ENCODE assay signal across 9 mouse cellular contexts in genomic region chr7:143757027-143757390, GRCm38 (mm10). TPM values are rescaled to one million over a fixed set of nuclear protein-coding genes. Genes with fewer than 3 reads are reported as not detected.
DNase-seq lines count a peak whose midpoint lies in the region; ATAC-seq and TF ChIP-seq lines count a peak whose summit lies in the region.
"Had no signal": no experiment of that assay in that cellular context is flagged by ENCODE, and none has a peak within 500 bp of the region (broad histone marks: within the 10 kb centered on the region; RNA-seq: fewer than 3 reads in every experiment).

No protein-coding gene starts in this region.

- peak overlapping the region; percentile 66 for H3K4me2 ChIP-seq in forebrain, embryonic 14.5 days (ENCODE audit: low read length)

- WGBS in forebrain, embryonic 14.5 days = 2% methylated on average over 15 of the region's 15 CpGs

- H3K27me3 ChIP-seq in MEL (ENCODE audit: control insufficient read depth in 1 of 2, insufficient read depth in 2 of 2, low read length in 2 of 2) = no peaks in the 10 kb centered on the region; a peak in 1 of 4 replicates
- H3K27me3 ChIP-seq in forebrain, embryonic 14.5 days (replicated peaks; ENCODE audit: control insufficient read depth, insufficient read depth, low read length) = peaks cover 6% of the 10 kb centered on the region; the same call in 1 of the 2 replicates

- peak; percentile 92 for DNase-seq in MEL (ENCODE audit: low read depth, low spot score)
- DNase-seq in forebrain, embryonic 14.5 days (ENCODE audit: low spot score) = peak; percentile 90
- peak; percentile 73 for DNase-seq in heart, postnatal 4 days
- DNase-seq in layer of hippocampus, adult 9-11 months = peak; percentile 75
- DNase-seq in lung, postnatal 10 days = peak; percentile 92
- peak; percentile 49 for DNase-seq in retina, postnatal 7 days (ENCODE audit: low read depth, low spot score)
- peak; percentile 89 for DNase-seq in thymus, postnatal 4 days

- TF ChIP-seq POLR2A in MEL (IDR thresholded peaks at IDR 0.05; ENCODE audit: control insufficient read depth in 1 of 2, insufficient read depth in 1 of 2, low read depth in 1 of 2, low read length in 2 of 2, poor library complexity in 1 of 2) = peak; percentile 63 to 92

- H3K4me3 ChIP-seq in MEL (ENCODE audit: control insufficient read depth in 1 of 2, insufficient read depth in 1 of 2, low read depth in 2 of 2, low read length in 2 of 2) = peak overlapping the region; percentile 39 to 47
- H3K4me3 ChIP-seq in forebrain, embryonic 14.5 days (ENCODE audit: low read depth, low read length) = peak overlapping the region; percentile 28

- no peaks in the 10 kb centered on the region for H3K9me3 ChIP-seq in MEL (replicated peaks; ENCODE audit: insufficient read depth, low read length)
- no peaks in the 10 kb centered on the region for H3K9me3 ChIP-seq in forebrain, embryonic 14.5 days (replicated peaks; ENCODE audit: control insufficient read depth, low read length)

- H3K27ac ChIP-seq in MEL (ENCODE audit: control insufficient read depth, low read depth, low read length) = peak overlapping the region; percentile 5; the same call in 1 of the 2 replicates
- H3K27ac ChIP-seq in forebrain, embryonic 14.5 days (ENCODE audit: low read depth, low read length) = no peak overlapping the region

- TF ChIP-seq CTCF in MEL (IDR thresholded peaks at IDR 0.05 in 2 of 3, conservative IDR thresholded peaks at IDR 0.05 in 1 of 3; ENCODE audit: control insufficient read depth in 1 of 3, insufficient read depth in 1 of 3, low read depth in 2 of 3, low read length in 3 of 3, poor library complexity in 1 of 3, severe bottlenecking in 1 of 3) = no peak; a peak in 1 of 6 replicates

- ATAC-seq in cerebellum, adult (ENCODE audit: insufficient number of reproducible peaks, low FRiP score, low TSS enrichment) = peak; percentile 53; the same call in 1 of the 2 replicates
- peak; percentile 92 for ATAC-seq in forebrain, embryonic 14.5 days

- no peak for TF ChIP-seq EP300 in MEL (IDR thresholded peaks at IDR 0.05; ENCODE audit: low read depth in 1 of 2, low read length in 2 of 2)

- peaks cover 0 to 12% of the 10 kb centered on the region in 2 experiments; a peak in 2 of 4 replicates for H3K36me3 ChIP-seq in MEL (ENCODE audit: control insufficient read depth in 1 of 2, insufficient read depth in 2 of 2, low read length in 2 of 2)
- H3K36me3 ChIP-seq in forebrain, embryonic 14.5 days (ENCODE audit: control insufficient read depth, insufficient read depth, low read length) = no peaks in the 10 kb centered on the region

- peak overlapping the region; percentile 69 for H3K9ac ChIP-seq in MEL (ENCODE audit: control insufficient read depth, low read depth, low read length, poor library complexity, severe bottlenecking)
- peak overlapping the region; percentile 13; the same call in 1 of the 2 replicates for H3K9ac ChIP-seq in forebrain, embryonic 14.5 days (ENCODE audit: low read length)

- peaks cover 2 to 24% of the 10 kb centered on the region in 2 experiments; a peak in 3 of 4 replicates for H3K4me1 ChIP-seq in MEL (ENCODE audit: control insufficient read depth in 1 of 2, insufficient read depth in 2 of 2, low read length in 2 of 2)
- peaks cover 7% of the 10 kb centered on the region; the same call in 1 of the 2 replicates for H3K4me1 ChIP-seq in forebrain, embryonic 14.5 days (ENCODE audit: control insufficient read depth, insufficient read depth, low read length)

- TF ChIP-seq RAD21 in MEL (IDR thresholded peaks at IDR 0.05; ENCODE audit: low read depth, low read length) = no peak

- no peaks in the 10 kb centered on the region; the same call in 1 of the 2 replicates for H3K79me2 ChIP-seq in MEL (ENCODE audit: control insufficient read depth, insufficient read depth, low read length, poor library complexity)

TF ChIP-seq in MEL, 35 proteins besides CTCF, POLR2A, EP300 and RAD21:
- TF ChIP-seq USF1 (IDR thresholded peaks at IDR 0.05; ENCODE audit: low read depth, low read length) = peak; percentile 44; the same call in 1 of the 2 replicates
- TF ChIP-seq TAL1 (IDR thresholded peaks at IDR 0.05; ENCODE audit: low read length) = no peak
- TF ChIP-seq ZKSCAN1 (IDR thresholded peaks at IDR 0.05; ENCODE audit: low read depth, low read length) = no peak
- peak; percentile 96 for TF ChIP-seq MXI1 (IDR thresholded peaks at IDR 0.05; ENCODE audit: low read depth, low read length)
- TF ChIP-seq CHD1 (IDR thresholded peaks at IDR 0.05; ENCODE audit: low read depth, low read length) = no peak
- TF ChIP-seq MAX (IDR thresholded peaks at IDR 0.05; ENCODE audit: low read length) = peak; percentile 97
- peak; percentile 60 for TF ChIP-seq TBP (IDR thresholded peaks at IDR 0.05; ENCODE audit: low read depth, low read length)
- no peak for TF ChIP-seq TCF12 (IDR thresholded peaks at IDR 0.05; ENCODE audit: low read depth, low read length)
- no peak for TF ChIP-seq UBTF (IDR thresholded peaks at IDR 0.05; ENCODE audit: borderline replicate concordance, insufficient read depth, low read depth, low read length)
- TF ChIP-seq CHD2 (IDR thresholded peaks at IDR 0.05; ENCODE audit: low read length) = no peak
- TF ChIP-seq MAZ (IDR thresholded peaks at IDR 0.05; ENCODE audit: low read depth, low read length) = 0 out of 2 replicates have a peak, but pooled peaks have one; percentile 19
- TF ChIP-seq ZC3H11A (IDR thresholded peaks at IDR 0.05; ENCODE audit: low read depth, low read length) = no peak
- TF ChIP-seq MYB (IDR thresholded peaks at IDR 0.05; ENCODE audit: low read depth, low read length) = no peak
- peak; percentile 96 for TF ChIP-seq MYC (IDR thresholded peaks at IDR 0.05; ENCODE audit: low read depth, low read length)
- no peak for TF ChIP-seq ZMIZ1 (IDR thresholded peaks at IDR 0.05; ENCODE audit: low read depth, low read length)
- no peak for TF ChIP-seq ZNF384 (IDR thresholded peaks at IDR 0.05; ENCODE audit: low read depth, low read length)
- TF ChIP-seq NELFE (IDR thresholded peaks at IDR 0.05; ENCODE audit: low read depth, low read length) = peak; percentile 83
- no peak for TF ChIP-seq KAT2A (conservative IDR thresholded peaks at IDR 0.05; ENCODE audit: low read depth, low read length)
- TF ChIP-seq MAFK (IDR thresholded peaks at IDR 0.05; ENCODE audit: borderline replicate concordance, low read depth, low read length) = no peak
- no peak for TF ChIP-seq GATA1 (IDR thresholded peaks at IDR 0.05; ENCODE audit: low read depth, low read length)
- TF ChIP-seq SIN3A (IDR thresholded peaks at IDR 0.05; ENCODE audit: low read length) = peak; percentile 79; the same call in 1 of the 2 replicates
- no peak for TF ChIP-seq JUND (IDR thresholded peaks at IDR 0.05; ENCODE audit: low read depth, low read length)
- no peak for TF ChIP-seq POLR2AphosphoS5 (IDR thresholded peaks at IDR 0.05; ENCODE audit: borderline replicate concordance, low read depth, low read length)
- TF ChIP-seq MEF2A (IDR thresholded peaks at IDR 0.05; ENCODE audit: extremely low read depth, insufficient replicate concordance, low read depth, low read length, poor library complexity, severe bottlenecking) = no peak
- TF ChIP-seq RCOR1 (IDR thresholded peaks at IDR 0.05; ENCODE audit: low read depth, low read length) = no peak
- peak; percentile 38; the same call in 1 of the 2 replicates for TF ChIP-seq NRF1 (IDR thresholded peaks at IDR 0.05; ENCODE audit: insufficient read depth, low read depth, low read length, poor library complexity, severe bottlenecking)
- TF ChIP-seq ELF1 (IDR thresholded peaks at IDR 0.05; ENCODE audit: low read depth, low read length) = peak; percentile 42
- no peak for TF ChIP-seq GABPA (IDR thresholded peaks at IDR 0.05; ENCODE audit: low read depth, low read length)

RNA-seq across cellular contexts. Expression of gene Osbpl5, which starts 0.2 kb away (rescaled TPM):
- 0.20 and 0.27 TPM in 2 replicates for total RNA-seq in MEL (2012; rRNA removed)
- under 1 TPM in 1 of 2 experiments, not detected in 1; 0.50 TPM for polyA plus RNA-seq in MEL (2012; ENCODE audit: insufficient read depth in 1 of 2, insufficient read length in 2 of 2, low read depth in 1 of 2, low replicate concordance in 2 of 2, missing spikeins in 1 of 2)
- 25.8 and 29.4 TPM in 2 replicates for polyA plus RNA-seq in forebrain, embryonic 14.5 days (2014; fragmentation: Nextera tagmentation; extraction: Ambion mirVana)
- total RNA-seq in heart, postnatal 4 days (2021) = 10 to 100 TPM; 45.1 to 46.4 TPM

RNA-seq across cellular contexts. Expression of gene Mrgprg, which starts 9.8 kb away (rescaled TPM):
- not detected in 2 replicates for total RNA-seq in MEL (2012; rRNA removed)
- not detected for polyA plus RNA-seq in MEL (2012; ENCODE audit: insufficient read depth in 1 of 2, insufficient read length in 2 of 2, low read depth in 1 of 2, low replicate concordance in 2 of 2, missing spikeins in 1 of 2)
- not detected in 2 replicates for polyA plus RNA-seq in forebrain, embryonic 14.5 days (2014; fragmentation: Nextera tagmentation; extraction: Ambion mirVana)
- not detected for total RNA-seq in heart, postnatal 4 days (2021)
- total RNA-seq: layer of hippocampus, postnatal 25 days had no signal

RNA-seq across cellular contexts. Expression of gene Mrgpre, which starts 27.3 kb away (rescaled TPM):
- 0.07 and 0.15 TPM in 2 replicates for total RNA-seq in MEL (2012; rRNA removed)
- polyA plus RNA-seq in MEL (2012; ENCODE audit: insufficient read depth in 1 of 2, insufficient read length in 2 of 2, low read depth in 1 of 2, low replicate concordance in 2 of 2, missing spikeins in 1 of 2) = under 1 TPM in 1 of 2 experiments, not detected in 1; 0.18 TPM
- polyA plus RNA-seq in forebrain, embryonic 14.5 days (2014; fragmentation: Nextera tagmentation; extraction: Ambion mirVana) = 2.6 and 3.6 TPM in 2 replicates
- 1 to 10 TPM; 2.3 to 2.4 TPM for total RNA-seq in heart, postnatal 4 days (2021)

Comparison
In these comparisons a context has a peak if more than half of its experiments do, and no peak if none do; other contexts are left out.
1. RNA of gene Osbpl5, which starts 0.2 kb away (total RNA-seq): 45.1 to 46.4 TPM in heart, postnatal 4 days; 0.20 to 0.27 TPM in MEL; every median in the first group is over 10 times any median in the second.
2. Peak in every context shown above with its lines, with median percentiles within 50 percentile points of each other: DNase-seq.